Mouse (Mus musculus): ENCODE data around the gene Rnf103.

The Rnf103 gene

GRCm38 (mm10) chr6:71492756-71493674 is 679 bp upstream of the Rnf103 start:
- DNase-seq (ENCODE audit: low spot score in 2 of 2), result no peak

- peak; percentile 25 to 46 for DNase-seq (ENCODE audit: low spot score in 2 of 2)
Measured at GRCm38 (mm10) chr6:71494341-71495020, 787 bp downstream of the Rnf103 start.

GRCm38 (mm10) chr6:71500575-71500974 is 6.9 kb downstream of the Rnf103 start:
- no peak for DNase-seq (ENCODE audit: low spot score in 2 of 2)

- DNase-seq (ENCODE audit: low spot score in 2 of 2), result no peak
Measured at GRCm38 (mm10) chr6:71503001-71503400, 9.3 kb downstream of the Rnf103 start.

GRCm38 (mm10) chr6:71503670-71504069 is 10.0 kb downstream of the Rnf103 start:
- DNase-seq (ENCODE audit: low spot score in 2 of 2), result no peak

- no peak for DNase-seq (ENCODE audit: low spot score in 2 of 2)
Measured at GRCm38 (mm10) chr6:71504091-71504490, 10.4 kb downstream of the Rnf103 start.

GRCm38 (mm10) chr6:71505671-71506070 is 12.0 kb downstream of the Rnf103 start:
- no peak for DNase-seq (ENCODE audit: low spot score in 2 of 2)

GRCm38 (mm10) chr6:71519476-71519875 is 25.8 kb downstream of the Rnf103 start:
- DNase-seq (ENCODE audit: low spot score in 2 of 2), result no peak

- DNase-seq (ENCODE audit: low spot score in 2 of 2), result no peak
Measured at GRCm38 (mm10) chr6:71525556-71525955, 31.9 kb downstream of the Rnf103 start.

GRCm38 (mm10) chr6:71527056-71527455 is 33.4 kb downstream of the Rnf103 start:
- no peak for DNase-seq (ENCODE audit: low spot score in 2 of 2)

GRCm38 (mm10) chr6:71527826-71528225 is 34.1 kb downstream of the Rnf103 start:
- no peak for DNase-seq (ENCODE audit: low spot score in 2 of 2)

GRCm38 (mm10) chr6:71530176-71530575 is 36.5 kb downstream of the Rnf103 start:
- DNase-seq (ENCODE audit: low spot score in 2 of 2), result no peak

GRCm38 (mm10) chr6:71537286-71537685 is 43.6 kb downstream of the Rnf103 start:
- DNase-seq (ENCODE audit: low spot score in 2 of 2), result no peak

GRCm38 (mm10) chr6:71543686-71544499 is 50.2 kb downstream of the Rnf103 start, which contains the start of gene Chmp3:
Gene Chmp3, plus strand, starts transcription at chr6:71543797.
- peak; percentile 91 to 93 for DNase-seq (ENCODE audit: low spot score in 2 of 2)

GRCm38 (mm10) chr6:71555507-71555951 is 61.8 kb downstream of the Rnf103 start:
- DNase-seq (ENCODE audit: low spot score in 2 of 2), result no peak

GRCm38 (mm10) chr6:71556826-71557225 is 63.1 kb downstream of the Rnf103 start:
- DNase-seq (ENCODE audit: low spot score in 2 of 2), result no peak

All from frontal cortex, postnatal 14 days (tissue).